Mouse (Mus musculus) kidney, adult 2 months (tissue): ENCODE measurements around the gene Yrdc. TPM values are rescaled to one million over a fixed set of nuclear protein-coding genes. Genes with fewer than 3 reads are reported as not detected.
A peak's percentile ranks its signal among the peaks of the same experiment; 100 is the strongest.

Source experiments
- DNase-seq: peaks from one replicate; pipeline ENCODE4 v3.0.0; 2021
- H3K27ac ChIP-seq: fragments of 200-500 bp; 2 replicates; pipeline ENCODE4 v1.5.1; 2012; ENCODE audit warnings: low read depth, low read length, control low read depth, inconsistent platforms; ENCODE audit not compliant: insufficient read depth
- H3K27me3 ChIP-seq: fragments of 200-500 bp; replicated peaks from 2 replicates; pipeline ENCODE4 v1.6.1; 2012; ENCODE audit warnings: mild to moderate bottlenecking, moderate library complexity, low read length, inconsistent platforms; ENCODE audit not compliant: control insufficient read depth, insufficient read depth
- H3K36me3 ChIP-seq: fragments of 200-500 bp; 2 replicates; pipeline ENCODE4 v1.6.1; 2012; ENCODE audit warnings: mild to moderate bottlenecking, moderate library complexity, low read length, inconsistent platforms; ENCODE audit not compliant: control insufficient read depth, insufficient read depth
- H3K4me1 ChIP-seq: fragments of 200-500 bp; 2 replicates; pipeline ENCODE4 v1.6.1; 2011; ENCODE audit warnings: low read length; ENCODE audit not compliant: control insufficient read depth, insufficient read depth
- H3K4me3 ChIP-seq: fragments of 200-500 bp; 2 replicates; pipeline ENCODE4 v1.5.1; 2011; ENCODE audit warnings: mild to moderate bottlenecking, low read depth, low read length, control low read depth; ENCODE audit not compliant: insufficient read depth
- CTCF ChIP-seq: fragments of 200-500 bp; conservative IDR thresholded peaks from 2 replicates; pipeline ENCODE4 v1.5.1; 2011; ENCODE audit warnings: low read depth, mild to moderate bottlenecking, control low read depth, low read length, moderate library complexity, mixed read lengths; ENCODE audit not compliant: insufficient read depth, insufficient read length
- POLR2A ChIP-seq: fragments of 200-500 bp; IDR thresholded peaks from one replicate; pipeline ENCODE4 v1.6.1; 2011; ENCODE audit warnings: low read depth, low read length, control low read depth
- WGBS: fragments of 180-500 bp; shearing (Covaris S2); methylation state at CpG from one replicate; pipeline ENCODE4 v1.1.7; 2018; 5-methylcytosine and 5-hydroxymethylcytosine counted together
- polyA plus RNA-seq: library from polyadenylated mRNA; depleted of rRNA; stranded (reverse); fragments of >200 nt; gene quantifications from 2 replicates; pipeline ENCODE4 v1.2.3, GENCODE M21; 2012

Gene Yrdc
- polyA plus RNA-seq, 1 experiment: 34.3 TPM

- Histone ChIP-seq H3K4me3 (no peak within 1 kb of the TSS), H3K27ac (no peak within 1 kb of the TSS), H3K4me1 (no peaks in the 10 kb centered on the region), H3K36me3 (no peaks in the 10 kb centered on the region), H3K27me3 (no peaks in the 10 kb centered on the region; the same call in 1 of the 2 replicates)
- no peak for DNase-seq
- WGBS: 6% methylated on average over 11 of the region's 11 CpGs
- TF ChIP-seq POLR2A (no peak), CTCF (no peak)
These were observed 30.1 kb downstream of the Yrdc start, which contains the start of gene Epha10 for GRCm38 (mm10) chr4:124880599-124880998. TSS of gene Epha10 (plus strand) at chr4:124880899.

DNA sequence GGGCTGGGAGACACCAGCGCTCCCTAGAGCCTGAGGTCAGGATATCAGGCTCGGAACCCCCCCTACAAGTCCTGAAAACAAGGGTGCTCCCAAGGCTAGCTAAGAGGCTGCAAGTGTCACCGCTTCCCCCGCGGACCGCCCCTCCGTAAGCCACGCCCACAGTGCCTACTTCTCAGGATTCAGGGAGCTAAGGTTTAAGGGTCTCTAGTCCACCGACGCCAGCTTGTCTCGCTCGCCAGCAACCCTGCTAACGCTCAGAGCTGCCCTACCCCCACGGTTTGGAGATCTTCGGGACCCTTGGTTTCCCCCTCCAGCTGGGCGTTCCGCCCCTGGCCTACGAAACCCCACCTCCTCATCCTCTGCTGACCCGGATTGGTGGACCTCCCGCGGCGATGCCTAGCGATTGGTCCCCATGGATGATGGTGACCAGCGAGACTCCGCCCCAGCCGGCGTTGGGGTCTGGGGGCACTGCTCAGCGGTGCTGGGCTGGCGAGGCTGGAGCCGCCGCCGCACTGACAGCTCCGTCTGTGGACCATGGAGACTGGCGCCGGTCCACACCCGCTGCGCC is 30.9 kb downstream of the Yrdc start:
- Histone ChIP-seq H3K4me1 (no peaks in the 10 kb centered on the region), H3K27ac (no peak overlapping the region), H3K4me3 (no peak overlapping the region), H3K27me3 (no peaks in the 10 kb centered on the region; the same call in 1 of the 2 replicates), H3K36me3 (no peaks in the 10 kb centered on the region)
- TF ChIP-seq CTCF: no peak
- no peak for TF ChIP-seq POLR2A
- WGBS: 2% methylated on average over 37 of the region's 37 CpGs
- DNase-seq: no peak

- no peaks in the 10 kb centered on the region for H3K36me3 ChIP-seq
- TF ChIP-seq POLR2A: no peak
- TF ChIP-seq CTCF: no peak
- no peak overlapping the region for H3K27ac ChIP-seq
- no peak overlapping the region for H3K4me3 ChIP-seq
- peak; percentile 8 for DNase-seq
- H3K27me3 ChIP-seq: no peaks in the 10 kb centered on the region; the same call in 1 of the 2 replicates
- WGBS: 3% methylated on average over 37 of the region's 37 CpGs
- no peaks in the 10 kb centered on the region for H3K4me1 ChIP-seq
These were observed 31.8 kb downstream of the Yrdc start for GRCm38 (mm10) chr4:124882151-124882729.

- Histone ChIP-seq H3K4me3 (no peak overlapping the region), H3K4me1 (no peaks in the 10 kb centered on the region), H3K27ac (no peak overlapping the region), H3K27me3 (no peaks in the 10 kb centered on the region), H3K36me3 (no peaks in the 10 kb centered on the region)
- WGBS: 68% methylated on average over 7 of the region's 7 CpGs
- no peak for DNase-seq
- no peak for TF ChIP-seq POLR2A
- TF ChIP-seq CTCF: no peak
These were observed 38.2 kb downstream of the Yrdc start for GRCm38 (mm10) chr4:124888702-124889101.

DNA sequence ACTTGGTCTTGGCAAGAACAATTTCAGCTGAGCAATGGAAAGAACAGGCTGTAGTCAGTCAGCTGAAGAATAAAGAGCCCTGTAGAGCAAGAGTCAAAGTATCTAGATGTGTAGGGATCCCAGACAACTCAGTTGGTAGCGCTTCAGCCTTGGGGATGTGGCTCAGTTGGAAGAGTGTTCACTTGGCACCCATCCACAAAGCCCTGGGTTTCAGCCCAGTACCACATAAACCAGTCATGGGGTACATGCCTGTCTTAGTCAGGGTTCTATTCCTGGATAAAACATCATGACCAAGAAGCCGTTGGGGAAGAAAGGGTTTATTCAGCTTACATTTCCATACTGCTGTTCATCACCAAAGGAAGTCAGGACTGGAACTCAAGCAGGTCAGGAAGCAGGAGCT is 39.5 kb downstream of the Yrdc start:
- Histone ChIP-seq H3K36me3 (no peaks in the 10 kb centered on the region), H3K27me3 (no peaks in the 10 kb centered on the region; the same call in 1 of the 2 replicates), H3K4me1 (no peaks in the 10 kb centered on the region), H3K4me3 (no peak overlapping the region), H3K27ac (no peak overlapping the region)
- TF ChIP-seq CTCF (no peak), POLR2A (no peak)
- 88% methylated on average over 2 of the region's 2 CpGs for WGBS
- DNase-seq: no peak

- TF ChIP-seq CTCF (no peak), POLR2A (no peak)
- WGBS: 56% methylated on average over 5 of the region's 5 CpGs
- no peaks in the 10 kb centered on the region for H3K4me1 ChIP-seq
- no peak overlapping the region for H3K4me3 ChIP-seq
- H3K27me3 ChIP-seq: no peaks in the 10 kb centered on the region; the same call in 1 of the 2 replicates
- H3K36me3 ChIP-seq: no peaks in the 10 kb centered on the region
- DNase-seq: no peak
- H3K27ac ChIP-seq: no peak overlapping the region
These were observed 40.4 kb downstream of the Yrdc start for GRCm38 (mm10) chr4:124890831-124891230.

- H3K27me3 ChIP-seq: no peaks in the 10 kb centered on the region; the same call in 1 of the 2 replicates
- no peak overlapping the region for H3K27ac ChIP-seq
- no peaks in the 10 kb centered on the region for H3K4me1 ChIP-seq
- no peaks in the 10 kb centered on the region for H3K36me3 ChIP-seq
- no peak overlapping the region for H3K4me3 ChIP-seq
- TF ChIP-seq POLR2A (no peak), CTCF (no peak)
- WGBS: 39% methylated on average over 6 of the region's 6 CpGs
- no peak for DNase-seq
These were observed 43.3 kb downstream of the Yrdc start for GRCm38 (mm10) chr4:124893769-124894168.
